Mouse (Mus musculus): ENCODE results near the gene Krt5.

DNA sequence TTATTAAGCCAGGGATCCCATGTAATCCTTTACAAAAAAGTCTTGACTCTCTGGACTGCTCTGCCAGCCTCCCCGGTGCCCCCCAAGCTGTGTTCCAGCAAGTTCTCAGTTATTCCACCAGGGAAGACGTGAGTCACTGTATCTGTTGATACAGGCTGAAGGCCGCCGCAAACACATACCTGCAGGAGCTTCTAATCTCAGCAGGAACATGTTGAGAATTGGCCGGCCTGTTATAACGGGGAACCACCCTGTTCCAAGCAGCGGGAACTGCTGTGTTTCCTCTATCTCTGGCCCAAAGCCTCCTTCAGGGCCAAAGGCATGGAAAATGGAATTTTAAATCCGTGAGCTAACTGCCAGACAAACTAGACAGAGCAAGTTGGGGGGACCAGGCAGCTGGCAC lies 1.0 kb upstream of the Krt5 start:
- peak; percentile 19; the same call in 1 of the 2 replicates for TF ChIP-seq CTCF (IDR thresholded peaks at IDR 0.05; ENCODE audit: low read depth)
- TF ChIP-seq EP300 (optimal IDR thresholded peaks at IDR 0.05): no peak
